Mouse (Mus musculus): ENCODE data around the gene Tmem203. TPM values are rescaled to one million over a fixed set of nuclear protein-coding genes. Genes with fewer than 3 reads are reported as not detected.

The Tmem203 gene
- polyA plus RNA-seq, 1 experiment, result 48.9 TPM

- TF ChIP-seq POLR2A (IDR thresholded peaks at IDR 0.05; ENCODE audit: low read depth, low read length) (no peak), CTCF (conservative IDR thresholded peaks at IDR 0.05; ENCODE audit: insufficient read depth, insufficient read length, low read depth, low read length) (no peak)
- Histone ChIP-seq H3K4me1 (ENCODE audit: control insufficient read depth, insufficient read depth, low read length) (peaks cover 7% of the 10 kb centered on the region), H3K27me3 (replicated peaks; ENCODE audit: control insufficient read depth, insufficient read depth, low read length) (no peaks in the 10 kb centered on the region), H3K27ac (ENCODE audit: insufficient read depth, low read depth, low read length) (no peak within 1 kb of the TSS), H3K4me3 (ENCODE audit: insufficient read depth, low read depth, low read length) (no peak within 1 kb of the TSS), H3K36me3 (ENCODE audit: control insufficient read depth, insufficient read depth, low read length) (no peaks in the 10 kb centered on the region)
- DNase-seq, result no peak
Measured at GRCm38 (mm10) chr2:25218445-25218844, 36.8 kb upstream of the Tmem203 start, which contains the start of gene Fam166a. TSS of gene Fam166a (plus strand) at chr2:25218745.

- no peak for TF ChIP-seq POLR2A (IDR thresholded peaks at IDR 0.05; ENCODE audit: low read depth, low read length)
- TF ChIP-seq CTCF (conservative IDR thresholded peaks at IDR 0.05; ENCODE audit: insufficient read depth, insufficient read length, low read depth, low read length), result no peak
- WGBS, result 73% methylated on average over 5 of the region's 5 CpGs
Measured at GRCm38 (mm10) chr2:25221331-25221772, 33.9 kb upstream of the Tmem203 start.

GRCm38 (mm10) chr2:25223681-25224491 lies 31.4 kb upstream of the Tmem203 start:
- DNase-seq, result peak; percentile 89
- WGBS, result under 1% methylated on average over 53 of the region's 53 CpGs

More at GRCm38 (mm10) chr2:25221331-25221772, 33.9 kb upstream of the Tmem203 start:
- Histone ChIP-seq H3K27me3 (replicated peaks; ENCODE audit: control insufficient read depth, insufficient read depth, low read length) (no peaks in the 10 kb centered on the region), H3K36me3 (ENCODE audit: control insufficient read depth, insufficient read depth, low read length) (no peaks in the 10 kb centered on the region), H3K4me1 (ENCODE audit: control insufficient read depth, insufficient read depth, low read length) (no peaks in the 10 kb centered on the region; the same call in 1 of the 2 replicates), H3K4me3 (ENCODE audit: insufficient read depth, low read depth, low read length) (no peak overlapping the region), H3K27ac (ENCODE audit: insufficient read depth, low read depth, low read length) (no peak overlapping the region)
- no peak for DNase-seq

GRCm38 (mm10) chr2:25224492-25224765 lies 30.8 kb upstream of the Tmem203 start, which contains the start of gene Tubb4b:
TSS of gene Tubb4b (minus strand) at chr2:25224702.
- TF ChIP-seq CTCF (conservative IDR thresholded peaks at IDR 0.05; ENCODE audit: insufficient read depth, insufficient read length, low read depth, low read length) (0 out of 2 replicates have a peak, but pooled peaks have one; percentile 34), POLR2A (IDR thresholded peaks at IDR 0.05; ENCODE audit: low read depth, low read length) (peak; percentile 99)
- no peak for DNase-seq
- H3K36me3 ChIP-seq (ENCODE audit: control insufficient read depth, insufficient read depth, low read length), result no peaks in the 10 kb centered on the region
- 0% methylated on average over 17 of the region's 17 CpGs for WGBS
- H3K4me3 ChIP-seq (ENCODE audit: insufficient read depth, low read depth, low read length), result peak within 1 kb of the TSS; percentile 78
- H3K27me3 ChIP-seq (replicated peaks; ENCODE audit: control insufficient read depth, insufficient read depth, low read length), result no peaks in the 10 kb centered on the region
- H3K4me1 ChIP-seq (ENCODE audit: control insufficient read depth, insufficient read depth, low read length), result no peaks in the 10 kb centered on the region; the same call in 1 of the 2 replicates
- H3K27ac ChIP-seq (ENCODE audit: insufficient read depth, low read depth, low read length), result peak within 1 kb of the TSS; percentile 97

More at GRCm38 (mm10) chr2:25223681-25224491, 31.4 kb upstream of the Tmem203 start:
- peak overlapping the region; percentile 93 for H3K27ac ChIP-seq (ENCODE audit: insufficient read depth, low read depth, low read length)
- no peaks in the 10 kb centered on the region for H3K27me3 ChIP-seq (replicated peaks; ENCODE audit: control insufficient read depth, insufficient read depth, low read length)
- no peaks in the 10 kb centered on the region; the same call in 1 of the 2 replicates for H3K4me1 ChIP-seq (ENCODE audit: control insufficient read depth, insufficient read depth, low read length)
- H3K4me3 ChIP-seq (ENCODE audit: insufficient read depth, low read depth, low read length), result peak overlapping the region; percentile 78
- H3K36me3 ChIP-seq (ENCODE audit: control insufficient read depth, insufficient read depth, low read length), result no peaks in the 10 kb centered on the region
- TF ChIP-seq CTCF (conservative IDR thresholded peaks at IDR 0.05; ENCODE audit: insufficient read depth, insufficient read length, low read depth, low read length) (no peak), POLR2A (IDR thresholded peaks at IDR 0.05; ENCODE audit: low read depth, low read length) (no peak)

- peak; percentile 100 for DNase-seq
- Histone ChIP-seq H3K4me1 (ENCODE audit: control insufficient read depth, insufficient read depth, low read length) (no peaks in the 10 kb centered on the region; the same call in 1 of the 2 replicates), H3K4me3 (ENCODE audit: insufficient read depth, low read depth, low read length) (peak overlapping the region; percentile 72), H3K36me3 (ENCODE audit: control insufficient read depth, insufficient read depth, low read length) (no peaks in the 10 kb centered on the region), H3K27ac (ENCODE audit: insufficient read depth, low read depth, low read length) (peak overlapping the region; percentile 97), H3K27me3 (replicated peaks; ENCODE audit: control insufficient read depth, insufficient read depth, low read length) (no peaks in the 10 kb centered on the region)
- 1% methylated on average over 41 of the region's 41 CpGs for WGBS
- TF ChIP-seq POLR2A (IDR thresholded peaks at IDR 0.05; ENCODE audit: low read depth, low read length), result no peak
- TF ChIP-seq CTCF (conservative IDR thresholded peaks at IDR 0.05; ENCODE audit: insufficient read depth, insufficient read length, low read depth, low read length), result no peak
Measured at GRCm38 (mm10) chr2:25224766-25225752, 30.2 kb upstream of the Tmem203 start.

GRCm38 (mm10) chr2:25225811-25226379 lies 29.3 kb upstream of the Tmem203 start:
- H3K27ac ChIP-seq (ENCODE audit: insufficient read depth, low read depth, low read length), result peak overlapping the region; percentile 97
- no peaks in the 10 kb centered on the region for H3K27me3 ChIP-seq (replicated peaks; ENCODE audit: control insufficient read depth, insufficient read depth, low read length)
- WGBS, result 69% methylated on average over 8 of the region's 8 CpGs
- H3K36me3 ChIP-seq (ENCODE audit: control insufficient read depth, insufficient read depth, low read length), result no peaks in the 10 kb centered on the region
- no peak for DNase-seq
- TF ChIP-seq CTCF (conservative IDR thresholded peaks at IDR 0.05; ENCODE audit: insufficient read depth, insufficient read length, low read depth, low read length), result no peak
- TF ChIP-seq POLR2A (IDR thresholded peaks at IDR 0.05; ENCODE audit: low read depth, low read length), result no peak
- H3K4me1 ChIP-seq (ENCODE audit: control insufficient read depth, insufficient read depth, low read length), result no peaks in the 10 kb centered on the region; the same call in 1 of the 2 replicates
- no peak overlapping the region for H3K4me3 ChIP-seq (ENCODE audit: insufficient read depth, low read depth, low read length)

All from kidney, adult 2 months (tissue).